Mouse (Mus musculus) cerebellum, adult 9-10 months (tissue): ENCODE measurements around the gene Lsm8.
"Not testable (repeated sequence)": the region's sequence is repeated elsewhere in the genome, so short reads cannot be mapped to it uniquely, and the experiment has no call there.

ENCODE experiments used
- DNase-seq: peaks from one replicate; pipeline ENCODE4 v3.0.0; 2022

Lsm8 gene

DNA sequence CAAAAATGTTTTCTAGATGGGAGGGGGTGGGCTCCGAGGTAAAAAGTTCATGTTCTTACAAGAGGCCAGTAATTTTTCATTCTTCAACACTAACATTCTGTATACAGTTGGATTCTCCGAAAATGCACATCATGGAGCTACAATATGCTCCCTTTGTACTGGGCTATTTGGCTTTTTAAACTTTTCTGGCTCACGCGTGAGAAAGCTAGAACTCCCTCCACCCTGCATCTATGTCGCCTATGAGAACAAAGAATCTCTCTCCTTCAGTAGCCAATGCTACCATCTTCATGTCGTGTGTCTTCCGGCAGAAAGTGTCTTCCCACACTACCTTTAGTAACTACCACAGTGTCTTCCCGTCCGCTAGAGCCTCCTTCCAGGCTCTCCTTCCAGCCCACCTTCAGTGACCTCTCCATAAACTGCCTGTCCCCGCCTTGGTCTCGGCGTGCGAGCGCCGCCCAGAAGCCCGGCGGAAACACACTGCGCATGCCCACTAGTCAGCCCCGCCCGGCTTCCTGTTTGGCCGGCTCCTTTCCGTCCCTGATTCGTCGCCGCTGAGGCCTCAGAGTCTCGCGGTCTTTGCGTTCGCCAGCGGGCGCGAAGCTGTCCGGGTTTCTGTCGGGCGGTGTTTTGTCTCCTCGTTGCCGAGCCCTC is at the start of gene Lsm8:
TSS of gene Lsm8 (plus strand) at position 529 of the 651 bp plus-strand sequence.
- DNase-seq = peak; percentile 95

DNA sequence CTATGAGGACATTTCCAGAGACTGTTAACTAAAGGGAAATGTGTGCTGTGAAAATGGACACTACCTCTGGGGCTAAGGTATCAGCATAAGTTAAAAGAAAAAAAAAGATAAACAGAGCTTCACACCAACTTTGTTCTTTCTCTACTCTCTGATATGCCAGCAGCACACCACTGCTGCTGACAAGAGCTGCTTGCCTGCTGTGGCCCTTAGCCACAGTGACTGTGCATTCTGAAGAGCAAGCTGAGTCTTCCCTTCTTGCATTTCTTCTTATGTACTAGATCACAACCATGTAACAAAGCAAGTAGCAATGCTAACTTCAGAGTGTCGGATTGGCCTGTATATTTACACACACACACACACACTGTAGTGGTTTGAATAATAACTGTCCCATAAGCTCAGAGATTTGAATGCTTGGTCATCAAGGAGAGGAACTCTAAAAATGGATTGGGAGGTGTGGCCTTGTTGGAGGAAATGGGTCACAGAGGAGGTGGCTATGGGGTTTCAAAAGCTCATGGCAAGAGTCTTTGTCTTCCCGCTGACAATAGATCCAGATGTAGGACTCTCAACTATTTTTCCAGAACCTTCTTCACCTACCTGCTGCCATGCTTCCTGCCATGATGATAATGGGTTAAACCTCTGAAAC is 47.4 kb upstream of the Lsm8 start:
- no peak for DNase-seq

DNA sequence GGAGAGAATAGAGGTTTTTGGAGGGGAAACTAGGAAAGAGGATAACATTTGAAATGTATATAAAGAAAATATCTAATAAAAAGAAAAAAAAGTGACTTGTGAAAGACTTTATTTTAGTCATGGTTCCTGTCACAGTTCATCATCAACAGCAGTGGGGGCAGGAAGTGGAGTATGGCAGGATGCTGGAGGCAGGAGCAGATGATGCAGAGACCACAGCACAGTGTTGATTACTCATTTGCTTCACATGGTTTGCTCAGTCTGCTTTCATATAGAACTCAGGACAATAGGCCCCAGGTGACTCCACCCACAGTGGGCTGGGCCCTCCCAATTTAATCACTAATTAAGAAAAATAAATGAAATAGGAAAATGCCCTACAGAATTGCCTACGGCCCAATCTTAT is 35.8 kb upstream of the Lsm8 start:
- DNase-seq = no peak

DNA sequence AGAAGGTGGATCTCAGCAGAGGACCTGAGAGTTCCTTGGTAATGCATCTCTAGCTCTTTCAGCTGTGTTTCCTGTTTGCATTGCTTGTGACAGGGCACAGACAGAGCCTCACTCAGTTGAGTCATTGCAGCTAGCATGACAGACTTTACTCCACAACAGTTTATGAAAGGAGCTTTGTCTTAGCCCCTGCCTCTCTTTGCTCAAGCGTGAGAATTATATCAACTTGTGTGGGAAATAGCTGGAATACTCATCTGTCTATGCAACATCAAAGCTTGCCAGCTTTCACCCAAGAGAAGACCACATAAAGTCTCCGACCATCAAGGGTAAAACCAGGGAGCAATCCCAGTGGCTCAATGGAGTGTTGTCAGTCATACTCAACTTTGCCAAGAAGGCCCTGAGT is 32.8 kb upstream of the Lsm8 start:
- no peak for DNase-seq

DNA sequence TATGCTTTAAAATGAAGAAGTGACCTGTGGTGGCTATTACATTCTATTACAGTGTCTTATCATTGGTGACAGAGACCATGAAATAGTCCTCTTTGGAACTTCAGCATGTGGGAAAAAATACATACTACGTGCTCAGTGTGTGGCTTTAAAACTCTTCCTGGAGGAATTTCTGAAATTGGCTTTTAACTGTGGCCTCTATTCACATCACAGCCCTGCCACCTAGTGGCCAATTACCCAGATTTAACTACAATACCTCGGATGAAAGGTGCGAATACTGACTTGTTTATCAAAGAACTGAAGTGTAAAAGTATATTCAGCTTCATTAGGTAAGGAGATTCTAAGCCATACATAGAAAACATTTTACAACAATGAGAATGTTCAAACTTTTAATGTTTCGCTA is 29.0 kb upstream of the Lsm8 start:
- peak; percentile 66 for DNase-seq

DNA sequence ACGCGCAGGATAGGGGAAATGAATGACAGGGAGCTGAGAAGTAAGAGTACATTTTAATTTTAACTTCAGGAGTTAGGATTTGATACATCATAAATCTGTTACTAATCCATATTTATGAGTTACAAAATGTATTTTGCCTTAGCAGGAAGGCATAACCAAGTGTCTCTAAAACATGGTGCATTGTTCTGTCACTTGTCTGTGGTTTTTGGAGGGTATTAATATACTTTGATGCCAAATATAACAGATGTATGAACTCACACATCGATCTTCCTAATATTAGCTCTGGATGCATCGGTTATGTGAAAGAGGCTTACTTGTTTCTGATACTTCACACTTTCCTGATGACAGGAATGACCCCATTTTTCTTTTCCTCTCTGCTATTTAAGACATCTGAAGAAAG is 28.1 kb upstream of the Lsm8 start:
- DNase-seq = no peak

DNA sequence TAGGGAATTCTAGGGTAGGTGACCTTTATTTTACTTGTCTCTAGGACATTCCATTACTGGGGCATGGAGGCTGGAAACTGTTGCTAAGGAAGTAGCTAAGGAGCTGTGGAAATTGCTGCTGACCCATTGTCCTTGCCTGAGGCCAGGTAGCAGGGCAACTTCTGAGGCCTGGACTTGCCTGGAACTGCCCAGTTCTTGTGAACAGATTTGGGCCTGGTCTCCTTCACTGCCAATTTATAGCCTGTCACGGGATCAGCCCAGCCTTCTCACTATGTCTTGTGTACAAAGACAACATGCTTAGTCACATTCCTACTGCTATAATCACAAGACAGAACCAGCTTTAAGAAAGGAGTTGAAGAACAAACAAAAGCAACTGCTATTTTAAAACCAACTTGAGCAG is 25.6 kb upstream of the Lsm8 start:
- DNase-seq = no peak

DNA sequence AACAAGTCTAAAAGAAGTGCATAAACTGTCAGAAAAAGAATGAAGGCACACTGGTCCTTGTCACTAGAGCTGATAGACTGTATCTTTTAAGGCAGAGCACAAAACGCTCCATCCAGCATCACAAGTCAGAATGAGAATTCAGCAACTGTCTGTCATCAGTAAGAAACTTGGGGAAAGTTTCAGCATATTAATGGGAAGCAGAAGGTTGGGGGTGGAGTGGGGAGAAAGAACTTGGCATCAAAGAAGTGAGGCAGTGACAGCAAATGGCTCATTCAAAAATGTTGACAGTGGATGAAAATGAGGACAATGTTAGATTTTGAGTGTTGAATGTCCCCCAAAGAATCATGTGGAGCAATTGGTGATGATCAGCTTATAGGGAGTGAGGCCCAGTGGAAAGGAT is 15.4 kb upstream of the Lsm8 start:
- DNase-seq = no peak

DNA sequence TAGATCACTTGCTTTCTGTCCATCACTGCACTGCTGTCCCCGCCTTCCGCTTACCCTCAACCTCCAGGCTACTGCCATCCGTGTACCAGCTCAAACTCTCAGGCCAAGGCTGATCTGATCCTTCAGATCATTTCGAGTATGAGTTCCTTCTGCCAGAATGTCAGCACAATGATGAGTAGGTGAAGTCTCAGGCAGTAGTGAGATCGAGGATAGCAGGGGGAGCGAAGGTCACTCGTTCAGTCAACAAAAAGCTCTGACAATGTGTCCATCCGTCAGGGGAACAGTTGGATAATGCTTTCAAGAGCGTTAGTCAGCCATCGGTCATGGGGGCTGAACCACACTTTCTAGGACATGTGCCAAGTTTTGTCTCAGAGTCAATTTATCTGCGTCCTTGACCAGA is 3.9 kb upstream of the Lsm8 start:
- not testable (repeated sequence) for DNase-seq

DNA sequence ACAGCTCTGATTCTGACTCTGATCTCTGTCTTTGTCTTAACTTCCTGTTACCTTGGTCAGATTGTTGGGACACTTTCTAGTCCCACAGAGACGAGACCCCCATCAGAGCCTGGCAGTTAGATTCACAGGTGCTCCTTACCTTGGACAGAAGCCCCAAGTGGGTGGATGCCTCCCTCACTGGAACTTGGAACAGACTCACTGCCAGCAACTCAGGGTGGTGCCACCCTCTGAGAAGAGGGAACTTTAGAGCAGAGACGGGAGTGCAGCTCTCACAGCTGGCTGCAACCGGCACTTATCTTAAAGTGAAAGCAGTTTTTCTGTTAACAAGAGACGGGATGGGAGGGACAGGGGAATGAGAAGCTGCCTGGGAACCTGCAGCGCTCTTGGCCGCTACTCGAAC is 2.8 kb upstream of the Lsm8 start:
- not testable (repeated sequence) for DNase-seq

DNA sequence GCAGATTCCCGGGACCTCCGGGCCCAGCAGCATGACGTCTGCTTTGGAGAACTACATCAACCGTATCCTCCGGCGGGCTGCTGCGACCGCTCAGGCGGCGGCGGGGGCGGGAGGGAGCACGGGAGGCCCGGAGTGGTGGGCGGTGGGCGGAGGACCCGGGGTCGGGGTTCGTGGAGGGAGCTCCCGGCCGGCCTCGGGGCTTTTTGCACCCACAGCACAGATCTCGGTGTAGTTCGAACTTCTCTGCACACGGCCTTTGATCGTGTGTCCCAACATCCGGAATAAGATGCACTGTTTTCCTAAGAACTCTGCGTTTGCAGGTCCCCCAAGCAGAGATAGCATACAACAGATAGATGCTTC is 303 bp downstream of the Lsm8 start:
- DNase-seq = no peak

DNA sequence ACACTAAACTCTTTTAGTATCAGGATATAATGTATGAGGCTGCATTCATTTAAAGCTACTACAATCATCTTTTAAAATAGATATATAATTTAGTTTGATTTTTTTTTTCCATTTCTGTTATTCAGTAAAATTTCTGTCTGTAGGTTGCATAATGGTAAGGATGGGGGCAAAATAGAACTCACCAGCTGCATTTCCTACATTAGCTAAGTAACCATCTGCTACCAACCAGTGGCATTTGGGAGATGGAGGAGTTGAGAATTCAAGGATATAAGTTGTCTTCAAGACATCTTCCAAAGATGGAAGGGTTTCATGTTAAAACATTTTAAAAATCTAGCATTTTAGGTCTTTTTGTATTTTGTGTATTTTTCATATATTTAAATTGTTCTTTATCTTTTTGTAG is 6.9 kb downstream of the Lsm8 start:
- DNase-seq = no peak

DNA sequence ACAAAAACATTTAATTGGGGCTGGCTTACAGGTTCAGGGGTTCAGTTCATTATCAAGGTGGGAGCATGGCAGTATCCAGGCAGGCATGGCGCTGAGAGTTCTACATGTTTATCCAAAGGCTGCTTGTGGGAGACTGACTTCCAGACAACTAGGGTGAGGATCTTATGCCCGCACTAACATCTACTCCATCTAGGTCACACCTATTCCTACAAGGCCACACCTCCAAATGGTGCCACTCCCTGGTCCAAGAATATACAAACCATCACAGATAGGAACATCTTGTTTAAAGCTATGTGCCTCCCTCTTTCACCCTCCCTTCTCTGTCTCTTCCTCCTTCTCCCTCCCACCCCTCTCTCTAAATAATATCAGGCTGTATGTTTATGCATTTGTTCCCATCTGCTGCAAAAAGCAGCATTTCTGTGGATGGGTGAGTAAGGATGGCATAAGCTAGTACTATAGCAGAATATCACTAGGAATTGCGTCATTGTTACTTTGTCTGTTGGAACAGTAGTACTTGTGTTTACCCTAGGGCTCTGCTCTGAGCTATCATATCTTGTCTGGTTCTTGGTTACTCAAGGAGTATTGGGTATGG is 8.2 kb downstream of the Lsm8 start:
- DNase-seq = no peak

DNA sequence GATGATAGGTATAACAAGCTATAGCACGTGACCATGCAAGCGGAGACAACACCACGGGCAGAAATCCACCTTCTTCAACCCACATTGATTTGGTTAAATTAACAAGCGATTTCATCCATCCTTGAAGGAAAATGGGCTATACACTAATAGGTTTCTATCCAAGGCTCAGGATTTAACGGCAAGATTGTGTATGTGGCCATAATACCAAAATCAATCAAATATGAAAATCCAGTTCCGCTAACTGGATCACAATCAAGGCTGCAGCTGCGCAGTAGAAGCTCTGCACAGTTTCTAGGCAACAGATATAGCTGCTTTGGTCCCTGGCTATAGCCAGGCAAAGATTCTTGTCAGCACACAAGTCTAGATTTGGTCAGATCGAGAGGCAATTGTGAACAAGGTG is 17.6 kb downstream of the Lsm8 start, which contains the start of gene Ankrd7:
TSS of gene Ankrd7 (plus strand) at position 301 of the 400 bp plus-strand sequence.
- DNase-seq = no peak

DNA sequence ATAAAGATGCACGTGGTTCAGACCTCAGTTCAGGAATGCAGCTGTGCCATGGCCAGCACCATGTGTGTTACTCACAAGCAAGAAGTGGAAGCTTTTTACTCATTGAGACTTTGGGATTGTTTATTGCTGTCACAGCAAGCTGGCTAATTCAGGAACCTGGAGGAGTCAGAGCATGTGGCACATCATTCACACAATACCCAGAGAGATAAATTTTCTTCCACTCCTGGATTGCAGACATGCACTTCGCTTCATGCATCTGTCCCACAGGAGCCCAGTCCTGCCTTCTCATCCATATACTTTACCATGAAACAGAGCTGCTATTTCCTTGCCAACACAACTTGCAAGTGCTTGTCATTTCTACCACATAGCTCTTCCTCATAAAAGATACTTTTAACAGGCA is 40.7 kb downstream of the Lsm8 start:
- no peak for DNase-seq

DNA sequence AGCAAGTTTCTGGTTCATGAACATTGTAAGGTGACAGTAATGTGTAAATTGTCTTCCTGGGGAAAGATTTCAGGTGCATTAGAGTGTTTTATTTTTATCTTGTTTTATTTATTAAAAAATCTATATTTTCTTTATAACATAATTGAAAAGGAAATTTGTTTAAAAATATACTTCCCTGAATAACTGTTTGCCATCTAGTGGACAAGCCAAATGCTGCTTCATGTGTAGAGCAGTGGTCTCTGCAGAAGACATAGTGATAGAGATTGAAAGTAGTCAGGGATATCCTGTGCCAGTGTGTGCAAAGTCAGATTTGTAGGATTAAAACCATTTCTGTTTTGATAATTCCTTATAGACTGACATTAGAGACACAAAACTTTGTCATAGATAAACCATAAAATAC is 45.8 kb downstream of the Lsm8 start:
- no peak for DNase-seq
